Mouse (Mus musculus) ES-Bruce4 (cell line): ENCODE data around the gene Atf1.

Experiments used
- CTCF ChIP-seq: IDR thresholded peaks from one replicate; pipeline ENCODE4 v1.8.1; 2011; ENCODE audit warnings: low read depth, low read length
- EP300 ChIP-seq: IDR thresholded peaks from 2 replicates; pipeline ENCODE4 v1.6.1; 2011; ENCODE audit warnings: low read depth, low read length; ENCODE audit not compliant: insufficient read depth
- POLR2A ChIP-seq: IDR thresholded peaks from one replicate; pipeline ENCODE4 v1.8.1; 2011; ENCODE audit warnings: low read length; ENCODE audit not compliant: insufficient read depth

GRCm38 (mm10) chr15:100231616-100232525, 4.3 kb downstream of the Atf1 start:
- TF ChIP-seq CTCF (no peak), POLR2A (no peak), EP300 (no peak)
